Comparison of ENCODE assay signal across 30 mouse cellular contexts in the genomic region with DNA sequence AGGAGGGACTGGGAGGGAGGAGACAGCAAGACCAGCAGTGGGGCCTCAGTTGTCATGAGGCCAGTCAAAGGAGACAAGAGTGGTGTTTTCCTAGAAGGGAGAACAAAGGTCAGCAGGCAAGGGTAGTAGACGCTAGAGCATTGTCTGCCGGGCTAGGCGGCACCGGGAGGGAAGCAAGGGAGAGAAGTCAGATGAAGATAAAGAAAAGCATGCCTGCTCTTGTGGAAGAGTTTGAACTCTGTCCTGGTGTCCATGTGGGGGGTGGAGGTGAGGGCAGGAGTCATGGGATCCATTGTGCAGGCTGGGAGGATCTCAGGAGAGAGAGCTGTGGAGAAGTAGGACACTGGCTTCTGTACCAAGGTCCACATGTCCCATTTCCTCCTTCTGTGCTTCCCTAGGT. TPM values are rescaled to one million over a fixed set of nuclear protein-coding genes. Genes with fewer than 3 reads are reported as not detected.
DNase-seq lines count a peak whose midpoint lies in the region; ATAC-seq lines count a peak whose summit lies in the region.
"Had no signal": no experiment of that assay in that cellular context is flagged by ENCODE, and none has a peak within 500 bp of the region (broad histone marks: within the 10 kb centered on the region; RNA-seq: fewer than 3 reads in every experiment).

No protein-coding gene starts in this region.

- H3K27me3 ChIP-seq in kidney, embryonic 14.5 days (ENCODE audit: control insufficient read depth, insufficient read depth, low read length): no peaks in the 10 kb centered on the region
- no peaks in the 10 kb centered on the region for H3K27me3 ChIP-seq in intestine, embryonic 14.5 days (replicated peaks; ENCODE audit: control insufficient read depth, insufficient read depth, low read length)
- no peaks in the 10 kb centered on the region for H3K27me3 ChIP-seq in hindbrain, embryonic 16.5 days (replicated peaks; ENCODE audit: control insufficient read depth, insufficient read depth, low read length)
- H3K27me3 ChIP-seq: embryonic facial prominence, embryonic 12.5 days; heart, embryonic 13.5 days; hindbrain, embryonic 15.5 days had no signal

- no peaks in the 10 kb centered on the region for H3K4me1 ChIP-seq in kidney, embryonic 14.5 days (ENCODE audit: control insufficient read depth, insufficient read depth, low read length)
- no peaks in the 10 kb centered on the region for H3K4me1 ChIP-seq in intestine, embryonic 14.5 days (replicated peaks; ENCODE audit: control insufficient read depth, insufficient read depth, low read length)
- H3K4me1 ChIP-seq in hindbrain, embryonic 16.5 days (ENCODE audit: control insufficient read depth, insufficient read depth, low read depth, low read length): no peaks in the 10 kb centered on the region
- H3K4me1 ChIP-seq: embryonic facial prominence, embryonic 12.5 days; heart, embryonic 13.5 days; hindbrain, embryonic 15.5 days had no signal

- no peak overlapping the region for H3K4me3 ChIP-seq in kidney, embryonic 14.5 days (ENCODE audit: low read length)
- H3K4me3 ChIP-seq in intestine, embryonic 14.5 days (ENCODE audit: low read depth, low read length): no peak overlapping the region
- H3K4me3 ChIP-seq in hindbrain, embryonic 16.5 days (ENCODE audit: low read length): no peak overlapping the region
- H3K4me3 ChIP-seq: embryonic facial prominence, embryonic 12.5 days; heart, adult 2 months; heart, embryonic 13.5 days; hindbrain, embryonic 15.5 days had no signal

- no peaks in the 10 kb centered on the region for H3K9me3 ChIP-seq in kidney, embryonic 14.5 days (ENCODE audit: control insufficient read depth, low read length)
- H3K9me3 ChIP-seq in intestine, embryonic 14.5 days (ENCODE audit: control insufficient read depth, low read length): no peaks in the 10 kb centered on the region
- H3K9me3 ChIP-seq in hindbrain, embryonic 16.5 days (ENCODE audit: control insufficient read depth, low read length): no peaks in the 10 kb centered on the region
- H3K9me3 ChIP-seq: embryonic facial prominence, embryonic 12.5 days; heart, embryonic 13.5 days; hindbrain, embryonic 15.5 days had no signal

- H3K9ac ChIP-seq in kidney, embryonic 14.5 days (ENCODE audit: low read depth, low read length): no peak overlapping the region
- no peak overlapping the region for H3K9ac ChIP-seq in intestine, embryonic 14.5 days (ENCODE audit: low read length)
- H3K9ac ChIP-seq in hindbrain, embryonic 16.5 days (ENCODE audit: low read depth, low read length): no peak overlapping the region
- H3K9ac ChIP-seq: embryonic facial prominence, embryonic 12.5 days; heart, embryonic 13.5 days; hindbrain, embryonic 15.5 days; liver, embryonic 14.5 days had no signal

- 77% methylated on average over 4 of the region's 4 CpGs for WGBS in kidney, embryonic 14.5 days
- WGBS in intestine, embryonic 14.5 days: 73% methylated on average over 4 of the region's 4 CpGs
- WGBS in hindbrain, embryonic 16.5 days: 62% methylated on average over 4 of the region's 4 CpGs

- H3K27ac ChIP-seq in kidney, embryonic 14.5 days (ENCODE audit: low read depth, low read length): no peak overlapping the region
- H3K27ac ChIP-seq in intestine, embryonic 14.5 days (ENCODE audit: low read depth): no peak overlapping the region
- no peak overlapping the region for H3K27ac ChIP-seq in hindbrain, embryonic 16.5 days (ENCODE audit: low read depth, low read length)
- H3K27ac ChIP-seq: embryonic facial prominence, embryonic 12.5 days; heart, adult 2 months; heart, embryonic 13.5 days; hindbrain, embryonic 15.5 days; liver, embryonic 14.5 days had no signal

- no peak for ATAC-seq in kidney, embryonic 14.5 days (ENCODE audit: low FRiP score, low TSS enrichment)
- ATAC-seq in intestine, embryonic 14.5 days (replicated peaks; ENCODE audit: low FRiP score, low TSS enrichment, low read depth): peak; percentile 58; the same call in 1 of the 2 replicates
- ATAC-seq in hindbrain, embryonic 16.5 days: no peak
- ATAC-seq: forebrain, embryonic 14.5 days had no signal

- H3K4me2 ChIP-seq in kidney, embryonic 14.5 days (replicated peaks; ENCODE audit: low read depth, low read length): no peak overlapping the region
- no peak overlapping the region for H3K4me2 ChIP-seq in intestine, embryonic 14.5 days (ENCODE audit: low read length)
- H3K4me2 ChIP-seq in hindbrain, embryonic 16.5 days (ENCODE audit: low read length): no peak overlapping the region
- H3K4me2 ChIP-seq: embryonic facial prominence, embryonic 12.5 days; heart, embryonic 13.5 days; hindbrain, embryonic 15.5 days had no signal

- H3K36me3 ChIP-seq in kidney, embryonic 14.5 days (ENCODE audit: control insufficient read depth, insufficient read depth, low read length): no peaks in the 10 kb centered on the region
- H3K36me3 ChIP-seq in intestine, embryonic 14.5 days (ENCODE audit: control insufficient read depth, insufficient read depth, low read length): no peaks in the 10 kb centered on the region
- no peaks in the 10 kb centered on the region for H3K36me3 ChIP-seq in hindbrain, embryonic 16.5 days (ENCODE audit: control insufficient read depth, insufficient read depth, low read length)
- H3K36me3 ChIP-seq: embryonic facial prominence, embryonic 12.5 days; G1E; heart, embryonic 13.5 days; hindbrain, embryonic 15.5 days had no signal

- peak; percentile 86 for DNase-seq in kidney, adult 11 months
- no peak for DNase-seq in intestine, embryonic 14.5 days (ENCODE audit: low spot score)
- peak; percentile 84 to 87 for DNase-seq in kidney, adult 8-10 months
- peak; percentile 68 to 89 for DNase-seq in kidney, postnatal 25 days
- DNase-seq in testis, postnatal 10 days (ENCODE audit: low spot score): no peak
- DNase-seq in spleen, adult 12 weeks (ENCODE audit: low spot score): no peak
- DNase-seq: adrenal gland, postnatal 10 days; cerebellum, adult 11 months; cerebellum, adult 9-10 months; embryo, embryonic 11 days; gastrocnemius, postnatal 36 days; heart, adult 2 months; heart, postnatal 10 days; layer of hippocampus, postnatal 36 days; left cerebral cortex, postnatal 4 days; lung, adult 2 months; lung, postnatal 10 days; midbrain, embryonic 14.5 days; retina, postnatal 1 day; right cerebral cortex, postnatal 14 days; spleen, adult 18-20 months had no signal

RNA-seq across cellular contexts. Expression of a gene that starts 40.6 kb away (rescaled TPM):
- 0.09 TPM in 1 of 2 replicates, not detected in the other for polyA plus RNA-seq in kidney, embryonic 14.5 days (2014; fragmentation: Nextera tagmentation; extraction: Ambion mirVana)
- 0.50 and 0.91 TPM in 2 replicates for polyA plus RNA-seq in intestine, embryonic 14.5 days (2014; fragmentation: Nextera tagmentation; extraction: Ambion mirVana)
- 0.06 and 0.37 TPM in 2 replicates for polyA plus RNA-seq in hindbrain, embryonic 16.5 days (2015; fragmentation: Nextera tagmentation; extraction: Ambion mirVana)
- polyA plus RNA-seq: forebrain, embryonic 14.5 days; G1E; heart, embryonic 13.5 days; midbrain, embryonic 14.5 days; neural tube, embryonic 14.5 days had no signal

Comparison
In these comparisons a context has a peak if more than half of its experiments do, and no peak if none do; other contexts are left out.
1. DNase-seq: peak in kidney, adult 11 months (single experiment), kidney, adult 8-10 months (2 of 2) and kidney, postnatal 25 days (2 of 2); none in intestine, embryonic 14.5 days (single experiment), testis, postnatal 10 days (single experiment) and spleen, adult 12 weeks (single experiment).